Mouse (Mus musculus): Measurements from ENCODE around the gene Yme1l1. TPM values are rescaled to one million over a fixed set of nuclear protein-coding genes. Genes with fewer than 3 reads are reported as not detected.

Yme1l1 gene
- 116 and 118 TPM in 2 replicates for total RNA-seq (2017)

DNA sequence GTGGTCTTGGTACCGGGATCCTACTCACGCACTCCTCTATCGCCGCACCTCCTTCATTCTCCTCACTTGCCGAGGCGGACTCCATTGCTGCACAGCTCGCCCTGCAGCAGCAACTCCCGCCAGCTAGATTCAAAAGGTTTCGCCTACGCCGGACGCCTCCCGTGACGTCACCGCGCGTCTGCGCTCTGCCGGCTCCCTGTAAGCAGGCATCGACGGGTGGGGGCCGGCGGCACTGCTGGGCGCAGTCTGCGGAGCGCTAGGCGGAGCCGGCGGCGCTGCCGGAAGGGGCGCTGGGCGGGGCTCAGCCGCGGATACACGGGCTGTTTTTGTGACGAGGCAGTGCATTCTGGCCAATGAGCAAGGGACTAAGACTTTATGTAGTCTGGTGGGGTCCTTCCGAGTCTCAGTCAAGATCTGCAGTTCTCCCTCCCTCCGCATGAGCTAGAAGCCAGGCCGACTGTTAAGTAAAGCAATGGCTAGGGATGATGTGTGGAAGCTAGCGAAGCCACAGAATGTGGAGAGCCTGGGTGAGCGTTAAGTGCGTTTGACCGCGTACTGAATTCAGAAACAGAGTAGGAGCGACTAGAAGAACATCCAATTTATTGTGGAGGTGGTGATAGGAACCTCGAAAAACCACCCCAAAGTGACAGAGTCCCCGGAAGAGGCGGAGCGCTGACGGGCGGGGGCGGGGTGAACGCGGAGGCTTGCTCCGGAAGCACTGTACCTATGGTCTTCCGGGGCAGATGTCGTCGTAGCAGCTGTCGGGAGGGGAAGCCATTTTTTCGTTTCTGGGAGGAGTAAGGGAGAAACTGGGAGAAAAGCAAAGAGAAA is at the start of gene Yme1l1, which contains the start of gene Mastl:
Yme1l1 (plus strand) TSS at position 593 of the 831 bp plus-strand sequence.
Mastl (minus strand) TSS at position 248 of the 831 bp plus-strand sequence.
- peak; percentile 89 to 92 for ATAC-seq (replicated peaks in 1 of 2; ENCODE audit: insufficient read depth in 1 of 2, low FRiP score in 2 of 2, low TSS enrichment in 1 of 2, low read depth in 1 of 2, poor library complexity in 2 of 2, severe bottlenecking in 2 of 2)

GRCm38 (mm10) chr2:23119573-23119972 is 36.6 kb upstream of the Yme1l1 start:
- no peak for ATAC-seq (replicated peaks in 1 of 2; ENCODE audit: insufficient read depth in 1 of 2, low FRiP score in 2 of 2, low TSS enrichment in 1 of 2, low read depth in 1 of 2, poor library complexity in 2 of 2, severe bottlenecking in 2 of 2)

- ATAC-seq (replicated peaks in 1 of 2; ENCODE audit: insufficient read depth in 1 of 2, low FRiP score in 2 of 2, low TSS enrichment in 1 of 2, low read depth in 1 of 2, poor library complexity in 2 of 2, severe bottlenecking in 2 of 2): no peak
Observed at GRCm38 (mm10) chr2:23155199-23155621, 959 bp upstream of the Yme1l1 start.

- peak; percentile 33 to 50 for ATAC-seq (replicated peaks in 1 of 2; ENCODE audit: insufficient read depth in 1 of 2, low FRiP score in 2 of 2, low TSS enrichment in 1 of 2, low read depth in 1 of 2, poor library complexity in 2 of 2, severe bottlenecking in 2 of 2)
Observed at GRCm38 (mm10) chr2:23156608-23157081, 476 bp downstream of the Yme1l1 start.

- no peak for ATAC-seq (replicated peaks in 1 of 2; ENCODE audit: insufficient read depth in 1 of 2, low FRiP score in 2 of 2, low TSS enrichment in 1 of 2, low read depth in 1 of 2, poor library complexity in 2 of 2, severe bottlenecking in 2 of 2)
Observed at GRCm38 (mm10) chr2:23172305-23172704, 16.1 kb downstream of the Yme1l1 start.

- ATAC-seq (replicated peaks in 1 of 2; ENCODE audit: insufficient read depth in 1 of 2, low FRiP score in 2 of 2, low TSS enrichment in 1 of 2, low read depth in 1 of 2, poor library complexity in 2 of 2, severe bottlenecking in 2 of 2): no peak
Observed at GRCm38 (mm10) chr2:23194366-23194765, 38.2 kb downstream of the Yme1l1 start.

DNA sequence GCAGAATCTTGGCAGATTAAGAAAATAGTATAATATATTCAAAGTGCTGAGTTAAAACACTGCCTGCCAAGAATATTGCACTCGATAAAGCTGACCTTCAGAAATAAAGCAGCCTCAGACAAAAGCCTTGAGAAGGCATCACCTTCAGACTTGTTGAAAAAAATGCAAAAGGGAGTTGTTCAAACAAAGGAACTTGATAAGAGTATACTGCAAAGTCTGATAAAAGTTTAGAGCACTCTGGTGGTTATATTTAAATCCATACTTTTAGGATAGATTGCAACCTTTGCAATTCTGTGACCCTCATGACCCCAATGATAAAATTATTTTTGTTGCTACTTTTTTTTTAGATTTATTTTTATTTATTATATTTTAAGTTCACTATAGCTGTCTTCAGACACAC is 44.9 kb downstream of the Yme1l1 start:
- no peak for ATAC-seq (replicated peaks in 1 of 2; ENCODE audit: insufficient read depth in 1 of 2, low FRiP score in 2 of 2, low TSS enrichment in 1 of 2, low read depth in 1 of 2, poor library complexity in 2 of 2, severe bottlenecking in 2 of 2)

GRCm38 (mm10) chr2:23202900-23203670 is 46.9 kb downstream of the Yme1l1 start:
- no peak for ATAC-seq (replicated peaks in 1 of 2; ENCODE audit: insufficient read depth in 1 of 2, low FRiP score in 2 of 2, low TSS enrichment in 1 of 2, low read depth in 1 of 2, poor library complexity in 2 of 2, severe bottlenecking in 2 of 2)

GRCm38 (mm10) chr2:23207070-23207526 is 50.9 kb downstream of the Yme1l1 start, which contains the start of gene 4931423N10Rik:
4931423N10Rik (plus strand) TSS chr2:23207476.
- ATAC-seq (replicated peaks in 1 of 2; ENCODE audit: insufficient read depth in 1 of 2, low FRiP score in 2 of 2, low TSS enrichment in 1 of 2, low read depth in 1 of 2, poor library complexity in 2 of 2, severe bottlenecking in 2 of 2): no peak

- ATAC-seq (replicated peaks in 1 of 2; ENCODE audit: insufficient read depth in 1 of 2, low FRiP score in 2 of 2, low TSS enrichment in 1 of 2, low read depth in 1 of 2, poor library complexity in 2 of 2, severe bottlenecking in 2 of 2): no peak
Observed at GRCm38 (mm10) chr2:23213661-23214060, 57.5 kb downstream of the Yme1l1 start.

- no peak for ATAC-seq (replicated peaks in 1 of 2; ENCODE audit: insufficient read depth in 1 of 2, low FRiP score in 2 of 2, low TSS enrichment in 1 of 2, low read depth in 1 of 2, poor library complexity in 2 of 2, severe bottlenecking in 2 of 2)
Observed at GRCm38 (mm10) chr2:23225199-23225598, 69.0 kb downstream of the Yme1l1 start.

DNA sequence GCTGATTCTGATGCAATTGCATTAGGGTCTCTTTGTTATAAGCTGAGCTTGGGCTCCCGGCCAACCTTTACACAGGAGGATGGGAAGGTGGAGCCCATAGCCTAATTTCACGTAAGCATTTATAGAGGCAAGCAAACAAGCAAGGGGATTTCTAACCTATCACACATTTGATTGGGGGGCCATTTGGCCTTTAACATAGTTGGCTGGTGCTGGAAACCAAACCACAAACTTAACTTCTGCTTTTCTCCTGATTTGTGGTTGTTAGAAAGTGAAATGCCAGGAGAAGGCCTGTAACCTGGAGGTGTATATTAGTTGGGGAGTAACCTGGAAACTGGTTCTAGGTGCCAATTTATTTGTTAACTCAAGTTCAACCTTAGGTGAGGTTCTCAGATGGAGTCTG is 72.3 kb downstream of the Yme1l1 start:
- peak; percentile 87 to 90 for ATAC-seq (replicated peaks in 1 of 2; ENCODE audit: insufficient read depth in 1 of 2, low FRiP score in 2 of 2, low TSS enrichment in 1 of 2, low read depth in 1 of 2, poor library complexity in 2 of 2, severe bottlenecking in 2 of 2)

DNA sequence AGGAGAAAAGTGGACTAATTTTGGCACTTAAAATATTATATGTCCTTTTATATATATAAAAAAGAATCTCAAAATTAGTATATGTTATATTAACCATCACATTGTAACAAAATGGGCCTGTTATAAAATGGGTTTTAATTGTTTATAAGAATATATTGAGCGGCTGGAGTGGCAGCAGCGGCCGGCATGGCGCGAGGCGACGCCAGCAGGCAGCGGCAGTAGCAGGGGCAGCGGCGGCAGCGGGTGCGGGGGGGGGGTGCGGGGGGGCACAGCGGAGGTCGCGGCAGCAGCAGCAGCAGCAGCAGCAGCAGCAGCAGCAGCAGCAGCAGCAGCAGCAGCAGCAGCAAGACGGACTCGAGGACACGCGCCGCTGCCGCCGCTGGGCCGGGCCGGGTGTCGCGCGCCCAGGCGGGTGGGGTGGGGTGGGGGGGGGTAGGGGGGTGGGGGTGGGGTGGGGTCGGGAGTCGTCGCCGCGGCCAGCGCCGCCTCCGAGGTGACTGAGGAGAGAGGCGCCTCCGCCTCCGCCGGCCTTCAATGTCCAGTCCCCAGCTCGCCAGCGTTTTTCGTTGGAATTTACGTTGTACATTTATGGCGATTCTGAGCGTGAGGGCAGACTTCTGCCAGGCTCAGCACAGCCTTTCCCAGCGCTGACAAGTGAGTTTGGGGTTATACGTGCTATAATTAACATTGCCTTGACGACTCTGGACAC is 78.0 kb downstream of the Yme1l1 start:
- no peak for ATAC-seq (replicated peaks in 1 of 2; ENCODE audit: insufficient read depth in 1 of 2, low FRiP score in 2 of 2, low TSS enrichment in 1 of 2, low read depth in 1 of 2, poor library complexity in 2 of 2, severe bottlenecking in 2 of 2)

Other genes starting within 250 kb of the Yme1l1 start
- 123 and 125 TPM in 2 replicates for gene Abi1, start 116.1 kb upstream of the Yme1l1 start, total RNA-seq (2017)
- 36.1 and 43.0 TPM in 2 replicates for gene Acbd5, start 88.2 kb upstream of the Yme1l1 start, total RNA-seq (2017)
- gene Mastl, start 345 bp upstream of the Yme1l1 start, total RNA-seq (2017): 10.8 and 13.2 TPM in 2 replicates
- not detected in 2 replicates for gene 4931423N10Rik, start 51.1 kb downstream of the Yme1l1 start, total RNA-seq (2017)
- gene Nxph2, start 164.9 kb downstream of the Yme1l1 start, total RNA-seq (2017): not detected in 2 replicates